Mouse (Mus musculus) c-Kit-positive CD71-positive TER-119-negative erythroid progenitor cells, embryonic 14.5 days (primary cell): ENCODE results near the gene Pex11a.
"Not testable (repeated sequence)": the region's sequence is repeated elsewhere in the genome, so short reads cannot be mapped to it uniquely, and the experiment has no call there.

Experiments
- DNase-seq: peaks from one replicate; pipeline ENCODE4 v3.0.0-alpha.2; 2013; ENCODE audit warnings: low read depth

The Pex11a gene

GRCm38 (mm10) chr7:79742659-79743536 is at the start of gene Pex11a, which contains the start of gene Wdr93:
TSS of gene Pex11a (minus strand) at chr7:79743131.
TSS of gene Wdr93 (plus strand) at chr7:79743163.
- DNase-seq: peak; percentile 62

- DNase-seq: not testable (repeated sequence)
Measured at GRCm38 (mm10) chr7:79789812-79790211, 46.9 kb upstream of the Pex11a start.

- peak; percentile 40 for DNase-seq
Measured at GRCm38 (mm10) chr7:79786295-79786694, 43.4 kb upstream of the Pex11a start.

DNA sequence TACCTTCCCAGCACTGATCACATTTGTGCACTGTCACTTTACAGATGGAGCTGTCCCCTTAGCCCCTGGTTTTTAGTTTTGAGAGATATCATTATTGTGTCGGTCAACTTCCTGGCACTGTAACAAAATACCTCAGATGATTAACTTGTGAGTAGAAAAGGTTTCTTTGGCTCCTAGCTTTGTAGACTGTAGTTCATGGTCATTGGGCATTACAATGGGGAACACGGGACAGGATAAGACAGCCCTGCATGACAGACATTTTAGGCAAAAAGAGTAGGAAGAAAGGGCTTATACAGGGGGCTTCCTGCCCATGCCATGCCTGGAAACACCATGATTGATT is 39.6 kb upstream of the Pex11a start:
- no peak for DNase-seq

DNA sequence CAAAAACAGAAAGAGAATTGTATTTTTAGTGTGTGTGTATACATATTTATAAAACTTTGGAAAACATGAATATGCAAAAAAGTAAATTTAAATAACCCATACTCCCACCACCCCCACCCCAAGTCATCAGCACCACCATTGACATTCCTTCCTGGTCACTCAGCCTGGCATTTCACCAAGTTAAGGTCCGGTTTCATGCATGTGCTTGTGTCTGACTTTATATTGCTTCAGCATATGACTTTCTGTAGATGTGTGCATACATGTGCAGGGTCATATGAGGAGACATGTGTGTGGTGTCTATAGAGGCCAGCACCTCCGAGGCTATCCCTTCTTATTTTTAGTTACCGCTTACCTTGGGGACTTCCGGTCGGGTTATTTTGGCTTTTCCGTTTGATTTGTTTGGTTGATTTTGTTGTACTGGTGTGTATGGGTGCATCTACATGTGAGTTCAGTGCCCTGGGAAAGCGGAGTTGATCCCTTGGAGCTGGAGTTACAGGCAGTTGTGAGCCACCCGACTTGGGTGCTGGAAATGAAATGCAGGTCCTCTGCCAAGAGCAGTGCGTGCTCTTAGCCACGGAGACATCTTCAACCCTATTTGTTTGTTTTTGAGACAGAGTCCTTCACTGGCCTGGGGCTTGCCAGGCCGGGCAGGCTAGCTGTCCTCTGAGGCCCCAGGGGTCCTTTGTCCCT is 39.0 kb upstream of the Pex11a start:
- no peak for DNase-seq

DNA sequence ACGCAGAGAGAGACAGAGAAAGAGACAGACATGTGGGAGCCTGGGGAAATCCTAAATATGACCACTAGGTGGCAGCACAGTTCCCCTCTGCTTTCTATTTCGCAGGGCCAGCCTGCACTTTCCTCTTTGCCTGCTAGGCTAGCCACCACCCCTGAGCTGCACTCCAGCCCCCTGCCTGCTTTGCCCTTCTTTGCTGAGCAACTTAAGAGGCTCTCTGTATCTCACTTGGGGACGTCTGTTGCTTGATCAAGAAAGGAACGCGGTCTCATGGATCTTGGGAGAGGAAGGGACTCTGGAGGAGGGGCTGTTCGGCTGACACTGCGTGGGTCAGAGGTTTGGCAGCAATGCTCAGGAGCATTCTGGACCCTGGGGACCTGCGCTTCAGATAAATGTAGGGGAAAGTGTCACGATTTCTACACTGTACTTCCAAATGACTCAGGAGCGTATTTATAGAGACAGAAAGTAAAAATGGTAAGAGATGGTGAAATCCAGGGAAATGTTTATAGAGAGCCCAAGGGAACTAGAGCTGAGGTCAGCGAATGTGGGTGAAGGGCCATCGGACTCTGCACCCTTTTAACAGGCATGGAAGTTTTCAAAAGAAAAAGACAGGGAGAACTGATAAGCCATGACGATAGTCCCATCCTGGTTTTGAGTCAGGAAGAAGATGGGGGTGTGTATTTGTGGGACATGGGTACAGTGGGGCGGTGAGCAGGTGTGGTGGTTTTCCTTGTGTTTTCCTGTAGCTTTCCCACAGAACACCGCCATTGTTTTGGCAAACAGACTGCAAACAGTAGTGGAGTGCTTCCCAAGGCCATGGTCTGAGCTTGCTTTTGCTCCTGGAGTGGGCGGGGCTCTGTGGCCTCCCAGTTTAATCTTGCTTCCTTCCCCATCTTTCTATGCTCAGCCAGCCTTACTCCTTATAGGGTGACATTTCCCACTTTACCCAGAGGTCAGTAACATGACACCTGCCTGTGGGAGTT is 38.0 kb upstream of the Pex11a start:
- peak; percentile 40 for DNase-seq

- DNase-seq: no peak
Measured at GRCm38 (mm10) chr7:79771561-79772512, 28.9 kb upstream of the Pex11a start.

GRCm38 (mm10) chr7:79769664-79770063 is 26.7 kb upstream of the Pex11a start:
- DNase-seq: no peak

DNA sequence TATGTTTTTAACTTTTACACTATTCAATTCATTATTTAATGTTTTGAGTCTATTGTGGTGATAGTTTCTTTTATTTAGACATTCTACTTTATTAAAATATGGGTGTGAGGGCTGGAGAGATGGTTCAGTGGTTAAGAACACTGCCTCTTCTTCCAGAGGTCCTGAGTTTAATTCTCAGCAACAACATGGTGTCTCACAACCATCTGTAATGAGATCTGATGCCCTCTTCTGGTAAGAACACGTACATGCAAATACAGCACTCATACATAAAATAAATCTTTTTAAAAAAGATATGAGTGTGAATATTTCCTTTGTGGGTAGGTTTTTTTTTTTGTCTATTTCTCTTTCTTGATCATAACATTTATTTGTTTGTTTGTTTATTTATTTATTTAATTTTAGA is 23.1 kb upstream of the Pex11a start:
- no peak for DNase-seq

- DNase-seq: no peak
Measured at GRCm38 (mm10) chr7:79762106-79762505, 19.2 kb upstream of the Pex11a start.

- DNase-seq: no peak
Measured at GRCm38 (mm10) chr7:79761124-79761876, 18.4 kb upstream of the Pex11a start.

- no peak for DNase-seq
Measured at GRCm38 (mm10) chr7:79759766-79760165, 16.8 kb upstream of the Pex11a start.

GRCm38 (mm10) chr7:79758176-79758575 is 15.2 kb upstream of the Pex11a start:
- no peak for DNase-seq

GRCm38 (mm10) chr7:79756334-79756733 is 13.4 kb upstream of the Pex11a start:
- DNase-seq: no peak

GRCm38 (mm10) chr7:79749511-79749910 is 6.6 kb upstream of the Pex11a start:
- no peak for DNase-seq

GRCm38 (mm10) chr7:79747659-79748058 is 4.7 kb upstream of the Pex11a start:
- no peak for DNase-seq

GRCm38 (mm10) chr7:79744585-79744984 is 1.7 kb upstream of the Pex11a start:
- no peak for DNase-seq

- no peak for DNase-seq
Measured at GRCm38 (mm10) chr7:79744051-79744450, 1.1 kb upstream of the Pex11a start.

DNA sequence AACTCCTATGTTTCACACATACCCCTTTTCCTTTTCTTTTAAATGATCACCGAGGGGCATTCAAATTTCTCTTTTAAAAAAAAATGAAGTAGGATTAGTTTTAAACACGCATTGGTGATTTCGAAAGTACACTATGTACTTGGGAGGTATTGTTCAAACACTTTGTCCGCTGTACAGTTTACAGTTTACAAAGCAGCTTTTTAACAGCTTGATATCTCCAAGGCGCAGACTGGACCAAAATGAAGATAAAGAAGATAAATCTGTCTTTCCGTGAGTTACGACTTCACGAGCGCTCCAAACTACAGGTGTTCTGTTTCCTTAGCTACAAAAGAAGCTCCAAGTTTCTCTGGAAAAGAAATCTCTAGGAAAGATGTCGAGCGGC is 663 bp downstream of the Pex11a start:
- DNase-seq: peak; percentile 41

GRCm38 (mm10) chr7:79740279-79740678 is 2.7 kb downstream of the Pex11a start:
- DNase-seq: no peak
